Mouse (Mus musculus) limb, embryonic 10.5 days (tissue): ENCODE data around the gene Sept3. TPM values are rescaled to one million over a fixed set of nuclear protein-coding genes. Genes with fewer than 3 reads are reported as not detected.
"Not testable (repeated sequence)": the region's sequence is repeated elsewhere in the genome, so short reads cannot be mapped to it uniquely, and the experiment has no call there.

Source experiments
- DNase-seq: peaks from one replicate; pipeline ENCODE4 v3.0.0-alpha.2; 2017; ENCODE audit warnings: low spot score
- H3K27ac ChIP-seq: fragments of 300-500 bp; sonication (generic); 2 replicates; pipeline ENCODE4 v1.5.1; 2016; ENCODE audit warnings: mild to moderate bottlenecking
- H3K27me3 ChIP-seq: fragments of 300-500 bp; sonication (generic); 2 replicates; pipeline ENCODE4 v1.6.1; 2016; ENCODE audit warnings: low read depth, mild to moderate bottlenecking; ENCODE audit not compliant: poor library complexity, severe bottlenecking
- H3K36me3 ChIP-seq: fragments of 300-500 bp; sonication (generic); 2 replicates; pipeline ENCODE4 v1.6.1; 2016; ENCODE audit warnings: mild to moderate bottlenecking, moderate library complexity
- H3K4me1 ChIP-seq: fragments of 300-500 bp; sonication (generic); 2 replicates; pipeline ENCODE4 v1.6.1; 2016
- H3K4me3 ChIP-seq: fragments of 300-500 bp; sonication (generic); 2 replicates; pipeline ENCODE4 v1.5.1; 2016; ENCODE audit warnings: mild to moderate bottlenecking, moderate library complexity
- H3K9me3 ChIP-seq: fragments of 300-500 bp; sonication (generic); replicated peaks from 2 replicates; pipeline ENCODE4 v1.6.1; 2016; ENCODE audit warnings: mild to moderate bottlenecking
- WGBS: fragments of 180-500 bp; shearing (Covaris S2); methylation state at CpG from one replicate; pipeline ENCODE4 v1.1.7; 2016; 5-methylcytosine and 5-hydroxymethylcytosine counted together
- polyA plus RNA-seq: library from polyadenylated mRNA; unstranded; fragments of >200 nt; fragmentation: Nextera tagmentation; extraction: Ambion mirVana; gene quantifications from 2 replicates; pipeline ENCODE4 v1.2.1, GENCODE M21; 2016

Sept3 gene
- 32.9 and 41.5 TPM in 2 replicates for polyA plus RNA-seq

- H3K27me3 ChIP-seq: peaks cover 53% of the 10 kb centered on the region
- peaks cover 27% of the 10 kb centered on the region for H3K4me1 ChIP-seq
These were observed at the start of gene Sept3 for GRCm38 (mm10) chr15:82274593-82274926. TSS of gene Sept3 (plus strand) at chr15:82274893.

GRCm38 (mm10) chr15:82225769-82226168, 48.9 kb upstream of the Sept3 start:
- peaks cover 38% of the 10 kb centered on the region for H3K4me1 ChIP-seq
- no peak overlapping the region for H3K4me3 ChIP-seq
- H3K27ac ChIP-seq: no peak overlapping the region
- no peaks in the 10 kb centered on the region for H3K9me3 ChIP-seq
- H3K36me3 ChIP-seq: no peaks in the 10 kb centered on the region
- DNase-seq: no peak
- 89% methylated on average over 5 of the region's 5 CpGs for WGBS
- peaks cover 50% of the 10 kb centered on the region for H3K27me3 ChIP-seq

More at GRCm38 (mm10) chr15:82274593-82274926, at the start of gene Sept3:
- 32% methylated on average over 6 of the region's 6 CpGs for WGBS
- H3K27ac ChIP-seq: peak within 1 kb of the TSS; percentile 90
- H3K36me3 ChIP-seq: peaks cover 19% of the 10 kb centered on the region
- H3K9me3 ChIP-seq: no peaks in the 10 kb centered on the region
- DNase-seq: no peak
- peak within 1 kb of the TSS; percentile 78 for H3K4me3 ChIP-seq

GRCm38 (mm10) chr15:82229542-82230045, 45.1 kb upstream of the Sept3 start:
- no peak overlapping the region for H3K4me3 ChIP-seq
- no peaks in the 10 kb centered on the region for H3K9me3 ChIP-seq
- peaks cover 17% of the 10 kb centered on the region for H3K36me3 ChIP-seq
- peaks cover 16% of the 10 kb centered on the region for H3K27me3 ChIP-seq
- 45% methylated on average over 11 of the region's 11 CpGs for WGBS
- peaks cover 21% of the 10 kb centered on the region for H3K4me1 ChIP-seq
- H3K27ac ChIP-seq: peak overlapping the region; percentile 12
- DNase-seq: no peak

- Histone ChIP-seq H3K27ac (peak overlapping the region; percentile 12), H3K27me3 (peaks cover 11% of the 10 kb centered on the region)
These were observed 44.5 kb upstream of the Sept3 start for GRCm38 (mm10) chr15:82230098-82230611.

GRCm38 (mm10) chr15:82231100-82231499, 43.6 kb upstream of the Sept3 start:
- no peak for DNase-seq
- WGBS: 87% methylated on average over 4 of the region's 4 CpGs
- peaks cover 14% of the 10 kb centered on the region for H3K4me1 ChIP-seq
- no peak overlapping the region for H3K27ac ChIP-seq
- H3K27me3 ChIP-seq: peaks cover 1% of the 10 kb centered on the region; the same call in 1 of the 2 replicates
- peaks cover 20% of the 10 kb centered on the region for H3K36me3 ChIP-seq
- no peak overlapping the region for H3K4me3 ChIP-seq
- H3K9me3 ChIP-seq: no peaks in the 10 kb centered on the region

More at GRCm38 (mm10) chr15:82230098-82230611, 44.5 kb upstream of the Sept3 start:
- Histone ChIP-seq H3K9me3 (no peaks in the 10 kb centered on the region), H3K4me3 (no peak overlapping the region), H3K4me1 (peaks cover 18% of the 10 kb centered on the region), H3K36me3 (peaks cover 20% of the 10 kb centered on the region)
- 81% methylated on average over 6 of the region's 6 CpGs for WGBS
- DNase-seq: no peak

- Histone ChIP-seq H3K4me1 (peaks cover 14% of the 10 kb centered on the region), H3K9me3 (no peaks in the 10 kb centered on the region), H3K27me3 (no peaks in the 10 kb centered on the region), H3K4me3 (no peak overlapping the region), H3K36me3 (peaks cover 20% of the 10 kb centered on the region), H3K27ac (peak overlapping the region; percentile 4; the same call in 1 of the 2 replicates)
- no peak for DNase-seq
- 72% methylated on average over 11 of the region's 11 CpGs for WGBS
These were observed 42.9 kb upstream of the Sept3 start for GRCm38 (mm10) chr15:82231591-82232378.

- H3K27me3 ChIP-seq: no peaks in the 10 kb centered on the region
- WGBS: 72% methylated on average over 4 of the region's 4 CpGs
- H3K4me1 ChIP-seq: peaks cover 14% of the 10 kb centered on the region
- no peak for DNase-seq
- no peak overlapping the region for H3K27ac ChIP-seq
- no peak overlapping the region for H3K4me3 ChIP-seq
- peaks cover 20% of the 10 kb centered on the region for H3K36me3 ChIP-seq
- no peaks in the 10 kb centered on the region for H3K9me3 ChIP-seq
These were observed 42.0 kb upstream of the Sept3 start for GRCm38 (mm10) chr15:82232651-82233050.

- Histone ChIP-seq H3K27me3 (no peaks in the 10 kb centered on the region), H3K27ac (no peak overlapping the region), H3K4me1 (no peaks in the 10 kb centered on the region), H3K4me3 (no peak overlapping the region), H3K9me3 (no peaks in the 10 kb centered on the region), H3K36me3 (peaks cover 39% of the 10 kb centered on the region)
- WGBS: 84% methylated on average over 10 of the region's 10 CpGs
- DNase-seq: no peak
These were observed 39.0 kb upstream of the Sept3 start for GRCm38 (mm10) chr15:82235661-82236060.

GRCm38 (mm10) chr15:82236565-82236964, 38.1 kb upstream of the Sept3 start:
- 20% methylated on average over 5 of the region's 5 CpGs for WGBS
- Histone ChIP-seq H3K27ac (no peak overlapping the region), H3K27me3 (no peaks in the 10 kb centered on the region), H3K36me3 (peaks cover 42% of the 10 kb centered on the region), H3K4me3 (no peak overlapping the region), H3K4me1 (no peaks in the 10 kb centered on the region), H3K9me3 (no peaks in the 10 kb centered on the region)
- peak; percentile 91 for DNase-seq

GRCm38 (mm10) chr15:82243311-82243710, 31.4 kb upstream of the Sept3 start:
- 81% methylated on average over 3 of the region's 3 CpGs for WGBS
- Histone ChIP-seq H3K27ac (peak overlapping the region; percentile 94; the same call in 1 of the 2 replicates), H3K36me3 (peaks cover 15% of the 10 kb centered on the region), H3K9me3 (no peaks in the 10 kb centered on the region), H3K4me3 (peak overlapping the region; percentile 83), H3K4me1 (peaks cover 9% of the 10 kb centered on the region), H3K27me3 (no peaks in the 10 kb centered on the region)
- no peak for DNase-seq

- H3K36me3 ChIP-seq: peaks cover 11% of the 10 kb centered on the region
- DNase-seq: no peak
- peaks cover 9% of the 10 kb centered on the region for H3K4me1 ChIP-seq
- 9% methylated on average over 12 of the region's 12 CpGs for WGBS
- no peaks in the 10 kb centered on the region for H3K27me3 ChIP-seq
- H3K27ac ChIP-seq: peak overlapping the region; percentile 94
- H3K4me3 ChIP-seq: peak overlapping the region; percentile 83
- no peaks in the 10 kb centered on the region for H3K9me3 ChIP-seq
These were observed 31.0 kb upstream of the Sept3 start for GRCm38 (mm10) chr15:82243742-82244114.

GRCm38 (mm10) chr15:82244115-82244804, 30.4 kb upstream of the Sept3 start, which contains the start of gene Cenpm:
TSS of gene Cenpm (minus strand) at chr15:82244748.
- Histone ChIP-seq H3K4me3 (peak within 1 kb of the TSS; percentile 83), H3K27me3 (no peaks in the 10 kb centered on the region), H3K27ac (peak within 1 kb of the TSS; percentile 94), H3K36me3 (peaks cover 6% of the 10 kb centered on the region), H3K4me1 (peaks cover 9% of the 10 kb centered on the region), H3K9me3 (no peaks in the 10 kb centered on the region)
- peak; percentile 97 for DNase-seq
- under 1% methylated on average over 65 of the region's 65 CpGs for WGBS

GRCm38 (mm10) chr15:82244805-82245161, 29.9 kb upstream of the Sept3 start:
- not testable (repeated sequence) for DNase-seq, H3K4me1 ChIP-seq, H3K9me3 ChIP-seq, H3K27me3 ChIP-seq, H3K36me3 ChIP-seq
- 21% methylated on average over 9 of the region's 9 CpGs for WGBS
- H3K27ac ChIP-seq: peak overlapping the region; percentile 94
- H3K4me3 ChIP-seq: peak overlapping the region; percentile 83
